Mouse (Mus musculus) urinary bladder, postnatal 14 days (tissue): ENCODE results near the gene Wwox.

ENCODE experiments used
- DNase-seq: peaks from one replicate; pipeline ENCODE4 v3.0.0; 2021; ENCODE audit warnings: low spot score

Wwox gene

DNA sequence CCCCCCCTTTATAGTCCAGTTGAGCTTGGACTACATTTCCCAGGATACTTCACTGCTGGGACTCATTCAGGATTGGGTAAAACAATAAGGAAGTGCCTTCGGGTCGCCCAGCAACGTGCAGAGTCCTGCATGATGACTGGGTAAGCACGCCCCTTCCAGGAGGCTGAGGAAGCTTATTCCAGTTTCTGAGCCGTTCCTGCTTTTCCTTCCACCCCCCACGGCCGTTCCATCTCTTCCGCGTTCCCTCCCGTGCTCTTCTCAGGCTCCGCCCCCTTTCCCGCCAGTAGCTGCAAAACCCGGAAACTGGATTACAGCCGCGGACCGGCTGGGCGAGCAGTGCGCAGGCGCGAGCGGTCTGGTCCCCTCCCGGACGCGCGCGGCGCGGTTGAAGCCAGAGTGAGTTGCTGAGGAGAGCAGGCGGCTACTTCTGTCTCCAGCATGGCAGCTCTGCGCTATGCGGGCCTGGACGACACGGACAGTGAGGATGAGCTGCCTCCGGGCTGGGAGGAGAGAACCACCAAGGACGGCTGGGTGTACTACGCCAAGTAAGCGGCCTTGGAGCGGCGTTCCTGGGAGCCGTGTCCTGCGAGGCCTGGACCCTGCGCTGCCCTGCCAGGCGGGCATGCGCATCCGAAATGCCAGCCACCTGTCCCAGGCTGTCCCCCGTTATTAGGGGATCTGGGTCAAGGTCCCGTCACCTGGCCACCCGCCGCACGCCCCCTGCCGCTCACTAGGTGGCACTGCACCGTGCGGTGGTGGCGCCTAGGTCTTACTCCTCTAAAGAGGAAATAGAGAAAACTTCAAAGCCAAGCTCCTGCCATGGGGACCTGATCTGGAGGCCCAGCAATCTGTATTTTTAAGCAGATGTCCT is at the start of gene Wwox:
Gene Wwox (plus strand): TSS at position 322 of the 871 bp plus-strand sequence.
- peak; percentile 99 for DNase-seq

DNA sequence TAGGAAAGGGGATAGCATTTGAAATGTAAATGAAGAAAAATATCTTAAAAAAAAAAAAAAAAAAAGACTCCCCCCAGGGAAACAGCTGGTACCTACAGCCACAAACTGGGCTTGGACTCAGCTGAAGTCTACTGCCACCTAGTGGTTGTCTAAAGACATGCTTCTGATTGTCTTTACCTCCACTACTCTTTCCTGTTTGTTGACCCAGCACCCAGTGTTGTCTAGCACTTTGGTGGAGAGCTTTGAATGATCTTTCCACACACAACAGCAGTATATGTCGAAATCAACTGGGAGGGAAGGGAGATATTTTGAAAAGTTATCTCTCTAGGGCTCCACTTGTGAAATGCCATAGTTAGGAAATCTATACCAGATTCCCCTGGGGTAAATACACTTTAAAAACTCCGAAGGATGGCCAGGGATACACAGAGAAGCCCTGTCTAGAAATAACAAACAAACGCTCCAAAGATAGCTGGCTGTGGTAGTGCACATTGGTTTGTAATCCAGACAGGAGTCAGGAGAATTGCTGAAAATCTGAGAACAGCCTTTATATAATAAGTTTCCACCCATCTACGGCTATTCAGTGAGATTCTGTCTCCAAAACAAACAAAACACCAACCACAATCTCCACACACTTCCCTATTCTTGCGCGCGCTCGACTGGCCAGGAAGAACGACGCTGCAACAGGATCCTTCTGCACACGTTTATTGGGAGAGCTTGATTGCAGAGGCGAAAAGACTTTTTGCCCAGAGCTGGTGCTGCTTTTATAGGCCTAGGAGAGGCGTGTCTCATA is 48.8 kb upstream of the Wwox start:
- no peak for DNase-seq

DNA sequence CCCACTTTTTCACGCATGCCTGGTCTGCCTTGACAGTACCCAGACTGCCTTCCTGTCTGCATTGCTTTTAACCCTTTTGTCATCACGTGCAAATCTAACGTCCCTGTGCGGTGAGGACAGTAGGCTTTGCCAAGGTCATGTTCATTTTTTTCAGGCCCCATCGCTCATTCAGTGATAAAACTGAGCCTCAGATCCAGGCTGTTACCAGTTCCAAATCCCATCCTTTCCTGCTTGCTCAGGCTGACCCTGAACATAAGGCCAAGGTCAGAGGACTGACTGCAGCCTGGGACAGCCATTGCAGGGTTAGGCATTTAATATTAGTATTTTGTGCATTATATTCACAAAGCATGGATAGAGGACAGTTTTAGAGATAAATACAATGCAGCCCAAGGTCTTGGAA is 41.1 kb upstream of the Wwox start:
- no peak for DNase-seq

- no peak for DNase-seq
Measured at GRCm38 (mm10) chr8:114399273-114399672, 40.2 kb upstream of the Wwox start.

DNA sequence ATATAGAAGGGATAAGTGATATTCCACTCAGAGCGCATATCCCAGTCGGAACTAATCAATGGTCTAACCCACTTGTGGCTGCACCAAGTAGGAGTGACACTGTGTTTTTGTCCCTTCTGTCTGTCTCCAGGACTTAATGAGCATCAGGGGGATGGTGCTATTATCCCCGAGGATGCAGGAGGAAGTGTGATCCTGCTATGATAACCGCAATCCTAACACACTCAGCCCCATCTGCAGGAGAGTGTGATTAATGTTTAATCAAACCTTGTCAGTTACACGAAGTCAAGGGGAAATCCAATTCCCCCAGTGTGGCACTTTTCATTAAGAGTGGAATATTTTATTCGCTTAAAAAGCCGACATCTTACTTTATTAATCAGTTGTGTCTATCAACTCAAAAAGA is 37.8 kb upstream of the Wwox start:
- no peak for DNase-seq

DNA sequence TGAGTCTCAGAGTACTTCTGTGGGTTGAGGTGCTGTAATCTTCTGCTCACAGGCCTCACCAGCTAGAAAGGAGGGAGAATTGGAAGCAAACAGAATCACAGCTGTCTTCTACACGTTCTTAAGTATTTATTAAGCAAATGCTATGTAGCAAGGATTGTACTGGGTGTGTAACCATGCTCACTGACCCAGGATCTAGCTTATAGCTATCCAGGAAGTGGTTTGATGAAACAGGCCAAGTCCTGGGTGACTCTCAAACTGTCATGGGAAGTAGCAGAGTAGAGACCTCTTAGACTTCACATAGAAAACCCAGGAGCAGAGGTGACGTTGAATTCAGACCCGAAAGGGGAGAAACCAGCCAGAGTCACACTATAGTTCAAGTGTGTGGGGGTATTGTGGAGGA is 28.0 kb upstream of the Wwox start:
- DNase-seq = no peak

DNA sequence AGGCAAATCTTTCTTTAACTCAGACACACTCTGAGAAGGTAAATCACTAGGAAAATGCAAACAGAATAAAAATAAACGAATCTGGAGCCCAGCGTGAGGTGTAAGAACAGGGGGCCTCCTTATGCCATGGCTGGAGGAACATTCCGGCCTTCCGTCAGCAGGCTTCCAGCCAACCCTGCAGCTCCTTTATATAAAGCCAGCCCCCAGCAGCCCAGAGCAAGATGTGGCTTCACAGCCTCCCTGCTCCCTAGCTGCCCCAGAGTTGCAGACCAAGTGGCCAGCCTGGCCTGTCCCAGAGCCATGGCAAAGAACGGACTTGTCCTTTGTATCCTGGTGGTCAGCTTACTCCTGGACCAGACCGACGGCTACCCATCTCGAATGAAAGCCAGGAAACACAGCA is 21.7 kb upstream of the Wwox start, which contains the start of gene Clec3a:
Gene Clec3a (plus strand): TSS at position 301 of the 400 bp plus-strand sequence.
- DNase-seq = no peak

DNA sequence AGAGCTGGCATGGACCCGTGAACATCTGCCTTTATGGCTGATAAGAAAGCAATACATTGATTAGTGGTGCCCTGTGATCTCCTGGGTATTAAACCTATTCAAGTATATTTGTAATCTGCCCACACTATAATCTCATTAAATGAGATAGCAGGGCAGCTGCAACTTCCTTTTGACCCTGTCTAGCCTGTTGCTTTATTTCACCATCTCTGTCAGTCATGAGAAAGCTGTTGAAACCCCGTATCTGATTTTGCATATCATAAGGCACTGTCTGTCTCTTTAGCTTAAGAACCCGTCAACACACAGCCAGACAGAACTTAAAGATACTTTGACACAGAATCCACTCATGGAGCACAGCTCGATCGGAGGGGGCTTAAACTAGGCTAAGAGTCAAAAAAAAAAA is 21.0 kb upstream of the Wwox start:
- no peak for DNase-seq

GRCm38 (mm10) chr8:114418904-114419303 is 20.6 kb upstream of the Wwox start:
- no peak for DNase-seq

DNA sequence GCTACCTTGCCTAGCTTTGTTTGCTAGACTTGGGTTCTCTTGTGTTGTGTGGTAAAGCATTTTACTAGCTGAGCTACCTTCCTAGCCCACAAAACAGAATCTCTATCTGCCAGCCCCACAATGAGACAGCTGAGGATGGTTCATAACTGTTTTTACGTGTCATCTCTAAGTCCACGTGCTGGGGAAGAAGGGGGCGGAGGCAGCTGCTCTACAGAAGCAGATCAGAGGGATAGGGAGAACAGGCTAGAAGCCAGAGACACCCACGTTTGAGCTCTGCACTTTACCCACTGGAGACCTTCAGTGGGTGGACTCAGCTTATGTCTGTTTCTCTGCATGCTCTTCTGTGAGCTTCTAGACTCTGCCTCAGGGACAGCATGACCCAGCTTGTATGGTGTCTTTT is 17.9 kb upstream of the Wwox start:
- no peak for DNase-seq

DNA sequence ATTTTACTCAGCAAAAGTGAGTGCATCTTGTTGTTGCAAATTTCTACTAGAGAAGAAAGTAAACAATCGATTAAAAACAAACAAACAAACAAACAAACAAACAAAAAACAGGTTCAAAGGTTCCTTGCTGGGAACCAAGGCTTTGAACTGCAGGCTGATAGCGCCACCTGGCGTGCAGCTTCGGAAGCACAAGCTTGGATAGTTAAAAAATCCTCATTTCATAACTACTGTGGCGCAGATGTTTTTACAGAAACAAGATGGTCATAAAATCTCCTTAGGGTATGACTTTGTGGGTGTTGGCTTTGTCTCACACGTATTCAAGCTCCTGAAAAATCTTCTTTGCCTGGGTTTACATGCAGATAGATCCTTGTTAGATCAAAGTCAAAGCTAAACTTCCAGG is 1.2 kb upstream of the Wwox start:
- peak; percentile 61 for DNase-seq

- DNase-seq = no peak
Measured at GRCm38 (mm10) chr8:114440205-114440589, 742 bp downstream of the Wwox start.

DNA sequence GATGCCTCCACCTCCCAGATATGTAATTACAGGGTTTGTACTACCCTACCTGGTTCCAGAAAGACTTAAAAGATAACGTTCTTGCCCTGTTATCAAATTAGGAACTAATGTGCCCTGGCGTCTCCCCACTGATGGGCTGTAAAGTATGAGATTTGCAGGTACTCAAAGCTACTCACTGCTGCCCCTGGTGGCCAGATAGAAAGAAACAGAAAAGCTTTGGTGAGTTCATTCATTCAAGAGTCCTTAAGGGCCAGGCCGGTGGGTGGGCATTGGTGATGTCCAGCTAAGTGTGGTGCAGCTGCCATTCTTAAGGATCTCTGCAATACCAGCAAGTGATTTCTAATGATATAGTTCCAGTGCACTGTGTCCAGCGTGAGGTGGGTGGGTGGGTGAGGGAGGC is 2.2 kb downstream of the Wwox start:
- DNase-seq = no peak

DNA sequence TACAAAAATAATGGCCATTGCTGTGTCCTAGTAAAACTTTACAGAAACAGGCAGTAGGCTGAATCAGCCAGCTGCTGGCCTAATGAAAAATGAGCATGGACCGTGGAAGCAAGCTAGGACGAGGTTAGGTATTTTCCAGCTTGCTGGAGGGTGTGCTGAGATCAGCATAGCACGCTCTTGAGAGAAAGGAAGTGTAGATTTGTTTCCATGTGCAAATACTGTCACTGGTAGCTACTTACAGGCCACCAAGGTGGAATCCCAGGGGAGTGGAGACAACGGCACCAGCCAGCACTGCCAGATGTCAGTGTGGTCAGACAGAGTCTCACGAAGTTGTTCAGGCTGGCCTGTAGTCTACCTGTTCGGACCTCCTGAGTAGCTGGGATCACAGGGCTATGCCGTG is 7.4 kb downstream of the Wwox start:
- DNase-seq = no peak

- DNase-seq = no peak
Measured at GRCm38 (mm10) chr8:114452278-114452677, 12.8 kb downstream of the Wwox start.

DNA sequence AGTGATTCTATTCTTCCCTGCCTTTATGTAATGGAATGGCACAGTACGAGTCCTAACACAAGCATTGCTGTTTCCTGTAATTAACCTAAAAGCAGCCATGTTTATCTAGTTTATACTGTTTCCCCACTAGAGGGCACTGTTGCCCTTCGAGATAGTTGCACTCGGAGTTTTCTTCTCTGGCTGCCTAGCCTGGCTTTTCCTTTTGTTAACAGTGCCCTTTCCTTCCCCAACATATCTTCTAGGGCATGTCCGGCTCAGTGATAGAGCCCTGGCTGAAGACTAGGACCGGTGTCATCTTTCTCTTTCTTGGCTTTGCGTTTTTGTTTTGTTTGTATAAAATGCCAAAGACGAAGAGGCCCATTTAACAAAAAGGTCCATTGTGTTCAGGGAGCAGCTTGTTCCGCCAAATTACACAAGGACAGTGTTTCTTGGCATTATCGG is 13.3 kb downstream of the Wwox start:
- DNase-seq = peak; percentile 68

- no peak for DNase-seq
Measured at GRCm38 (mm10) chr8:114455302-114455701, 15.8 kb downstream of the Wwox start.

- DNase-seq = no peak
Measured at GRCm38 (mm10) chr8:114455953-114456352, 16.5 kb downstream of the Wwox start.

- DNase-seq = peak; percentile 40
Measured at GRCm38 (mm10) chr8:114458113-114458784, 18.8 kb downstream of the Wwox start.

GRCm38 (mm10) chr8:114460600-114460999 is 21.1 kb downstream of the Wwox start:
- DNase-seq = no peak

- DNase-seq = no peak
Measured at GRCm38 (mm10) chr8:114462591-114462990, 23.1 kb downstream of the Wwox start.

- no peak for DNase-seq
Measured at GRCm38 (mm10) chr8:114463305-114463704, 23.9 kb downstream of the Wwox start.
